Mouse (Mus musculus) lung, postnatal 0 days (tissue): ENCODE data around the gene Art4.

Experiments used
- CTCF ChIP-seq: IDR thresholded peaks from 2 replicates; pipeline ENCODE4 v1.5.1; 2016; ENCODE audit warnings: antibody characterized with exemption, mild to moderate bottlenecking
- EP300 ChIP-seq: IDR thresholded peaks from 2 replicates; pipeline ENCODE4 v1.6.1; 2016; ENCODE audit warnings: antibody characterized with exemption, mild to moderate bottlenecking, control low read depth

DNA sequence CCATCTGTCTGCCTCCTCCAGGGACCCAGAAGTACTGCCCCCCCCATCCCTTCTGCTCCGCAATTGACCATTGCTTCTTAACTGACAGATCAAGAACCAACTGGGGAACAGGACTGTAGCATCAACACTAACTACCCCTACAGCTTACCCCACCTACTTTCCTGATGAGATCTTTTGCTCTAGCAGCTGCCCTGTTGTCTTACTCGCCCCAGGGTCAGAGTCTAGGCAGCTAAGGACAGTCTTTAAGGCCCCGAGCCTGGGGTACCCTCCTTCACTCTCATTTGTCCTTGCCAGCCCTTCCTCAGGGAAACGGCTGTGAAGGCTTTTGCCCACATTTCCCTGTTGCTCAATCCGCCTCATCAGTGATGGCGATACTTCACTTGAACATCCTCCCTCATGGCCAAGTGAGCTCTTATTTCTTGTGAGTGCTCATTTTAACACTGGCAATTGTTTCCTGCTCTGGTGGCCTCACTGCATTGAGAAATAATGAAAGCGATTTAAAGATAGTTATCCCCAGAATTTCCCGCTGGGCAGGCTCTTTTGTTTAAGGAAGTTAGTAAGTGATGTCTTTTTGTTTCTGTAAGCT lies 46.4 kb upstream of the Art4 start:
- TF ChIP-seq CTCF (no peak), EP300 (no peak)
